Mouse (Mus musculus) cortical plate, adult 2 months (tissue): ENCODE results near the gene Acadvl.

ENCODE experiments used
- CTCF ChIP-seq: fragments of 200-500 bp; IDR thresholded peaks from 2 replicates; pipeline ENCODE4 v1.5.1; 2011; ENCODE audit warnings: mild to moderate bottlenecking, control low read depth, low read length; ENCODE audit not compliant: insufficient read depth; ENCODE audit errors: extremely low read depth
- POLR2A ChIP-seq: fragments of 200-500 bp; IDR thresholded peaks from 2 replicates; pipeline ENCODE4 v1.6.1; 2011; ENCODE audit warnings: mild to moderate bottlenecking, low read length, control low read depth; ENCODE audit not compliant: insufficient read depth; ENCODE audit errors: extremely low read depth

DNA sequence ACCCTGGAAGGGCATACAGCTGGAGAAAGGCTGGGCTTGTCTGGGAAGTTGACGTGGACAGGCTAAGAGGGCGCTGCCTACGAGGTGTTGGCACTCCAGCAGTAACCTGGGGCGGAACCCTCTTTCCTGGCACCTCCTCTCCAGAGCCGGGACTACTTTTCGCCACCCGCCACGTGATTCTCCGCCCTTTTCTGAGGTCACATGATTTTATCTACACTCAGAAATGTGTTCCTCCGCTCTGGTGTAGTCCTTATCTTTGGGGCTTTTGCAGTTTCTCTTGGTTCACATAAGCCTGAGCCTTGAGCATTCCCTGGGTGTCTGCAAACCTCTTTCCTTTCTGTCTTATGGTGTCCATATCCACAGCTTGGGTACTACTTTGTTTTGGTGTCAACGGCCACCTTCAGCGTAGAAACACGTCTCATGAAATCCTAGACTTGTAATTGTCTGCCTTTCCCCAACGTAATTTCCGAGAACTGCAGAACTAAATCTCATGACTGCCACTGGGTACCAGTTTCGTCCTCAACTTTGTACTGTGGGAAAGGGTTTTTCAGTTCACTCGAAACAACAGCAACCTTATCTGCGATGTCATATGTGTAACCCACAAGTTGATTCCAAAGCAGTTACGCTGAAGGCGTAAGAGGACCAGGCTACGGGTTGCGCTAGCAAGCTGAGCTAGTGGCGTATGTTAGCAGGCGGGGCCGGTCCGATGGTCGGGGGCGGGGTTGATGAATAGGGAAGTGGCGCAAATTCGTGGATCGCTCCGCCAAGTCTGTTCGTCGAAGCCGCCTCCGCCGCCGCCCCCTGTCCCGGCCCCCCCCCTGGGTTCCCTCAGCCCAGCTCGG is 24.1 kb downstream of the Acadvl start, which contains the start of gene Gabarap:
- TF ChIP-seq CTCF = no peak
- peak; percentile 70; the same call in 1 of the 2 replicates for TF ChIP-seq POLR2A
